Mouse (Mus musculus) NIH3T3 (cell line): Measurements from ENCODE around the gene Bhlhe41.

ENCODE experiments used
- DNase-seq: peaks from one replicate; pipeline ENCODE4 v3.0.0-alpha.2; 2012; ENCODE audit warnings: low read depth

The Bhlhe41 gene

GRCm38 (mm10) chr6:145870991-145871390, 5.6 kb upstream of the Bhlhe41 start:
- no peak for DNase-seq

- DNase-seq = no peak
These were observed 1.8 kb upstream of the Bhlhe41 start for GRCm38 (mm10) chr6:145867111-145867510.

- peak; percentile 93 for DNase-seq
These were observed 811 bp upstream of the Bhlhe41 start for GRCm38 (mm10) chr6:145865886-145866851.

DNA sequence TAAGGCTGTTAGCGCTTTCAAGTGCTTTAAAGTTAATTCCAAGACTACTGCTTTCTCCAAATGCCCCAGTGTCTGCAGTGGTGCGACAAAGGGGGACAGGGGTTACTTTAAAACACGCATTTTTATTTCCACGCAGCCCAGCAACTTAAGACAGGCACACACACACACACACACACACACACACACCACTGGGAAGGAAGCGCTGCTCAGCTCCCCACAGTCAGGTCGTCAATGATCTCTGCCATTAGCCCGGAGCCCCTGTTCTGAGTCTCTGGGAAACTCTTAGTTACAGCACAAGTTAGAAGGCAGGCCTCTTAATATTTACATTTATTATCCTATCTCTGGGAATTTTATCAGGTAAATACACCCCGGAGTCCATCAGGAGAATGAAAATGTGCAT, 1.2 kb downstream of the Bhlhe41 start:
- DNase-seq = no peak

- peak; percentile 80 for DNase-seq
These were observed 2.0 kb downstream of the Bhlhe41 start for GRCm38 (mm10) chr6:145863065-145863971.

DNA sequence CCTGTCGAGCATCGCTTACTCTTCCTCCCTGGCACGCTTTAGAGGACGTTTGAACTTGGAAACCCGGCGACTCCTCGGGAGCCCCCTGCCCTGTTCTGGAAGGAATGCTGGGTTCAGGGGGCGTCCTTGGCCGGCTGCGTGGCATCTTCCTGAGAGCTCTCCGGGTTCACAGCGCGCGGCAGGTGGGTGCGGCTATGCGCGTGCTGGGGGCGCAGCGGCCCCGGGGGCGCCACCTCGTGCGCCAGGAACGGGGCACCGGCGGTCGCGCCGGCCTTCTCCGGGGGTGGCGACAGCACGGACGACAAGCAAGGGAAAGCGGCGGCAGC, 2.7 kb downstream of the Bhlhe41 start:
- DNase-seq = no peak

- DNase-seq = no peak
These were observed 3.0 kb downstream of the Bhlhe41 start for GRCm38 (mm10) chr6:145862321-145862720.

DNA sequence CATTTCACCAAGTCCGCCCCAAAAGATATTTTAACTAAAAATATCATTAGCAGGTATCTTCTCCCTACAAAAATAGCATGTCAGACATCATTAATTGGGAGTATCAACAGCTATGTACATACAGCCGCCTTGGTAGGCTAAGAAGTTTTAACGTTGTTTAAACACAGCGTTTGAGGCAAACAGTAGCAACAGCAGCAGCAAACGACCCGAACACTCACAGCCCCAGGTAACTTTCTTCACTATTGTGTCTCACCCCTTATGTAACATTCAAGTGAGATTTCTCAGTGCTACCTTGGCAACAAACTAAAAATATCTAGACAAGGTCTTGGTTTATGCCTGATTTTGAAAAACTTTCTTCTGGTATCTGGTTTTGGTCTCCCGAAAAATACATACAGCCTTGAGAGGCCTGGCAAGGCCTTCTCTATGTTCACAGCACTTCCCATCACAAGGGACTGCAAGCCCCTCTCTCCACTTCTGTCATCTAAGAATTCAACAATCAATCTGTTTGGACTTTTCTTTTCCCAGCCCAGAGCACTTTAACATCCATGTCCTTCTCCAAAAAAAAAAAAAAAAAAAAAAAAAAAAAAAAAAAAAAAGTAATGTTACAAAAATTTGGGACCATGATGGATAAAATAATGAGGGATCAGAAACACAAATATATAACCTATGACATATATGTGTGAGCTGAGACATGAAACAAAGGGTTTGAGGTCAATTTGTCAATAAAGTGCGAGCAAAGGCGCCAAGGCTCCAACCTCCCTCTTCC, 3.7 kb downstream of the Bhlhe41 start:
- no peak for DNase-seq

GRCm38 (mm10) chr6:145860350-145860749, 5.0 kb downstream of the Bhlhe41 start:
- DNase-seq = no peak

DNA sequence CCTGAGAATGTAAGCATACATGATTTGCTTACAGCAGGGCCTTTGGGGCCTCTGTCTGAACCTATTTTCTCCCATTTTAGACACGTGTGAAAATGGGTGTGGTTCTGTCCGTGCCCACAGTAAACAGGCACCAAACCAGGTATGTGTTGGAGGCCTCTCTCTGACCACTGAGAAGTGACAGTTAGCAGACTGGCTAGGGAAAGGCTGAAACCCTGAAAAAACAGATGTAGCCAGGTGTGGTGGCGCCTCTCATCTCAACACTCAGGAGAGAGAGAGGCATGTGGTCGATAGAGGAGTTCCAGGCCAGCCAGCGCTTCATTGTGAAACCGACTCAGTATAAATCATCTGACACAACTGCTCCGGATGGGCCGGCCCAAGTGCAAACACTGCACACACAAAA, 6.9 kb downstream of the Bhlhe41 start:
- no peak for DNase-seq

- no peak for DNase-seq
These were observed 7.9 kb downstream of the Bhlhe41 start for GRCm38 (mm10) chr6:145857428-145857827.

GRCm38 (mm10) chr6:145855720-145856551, 9.4 kb downstream of the Bhlhe41 start:
- DNase-seq = peak; percentile 99

DNA sequence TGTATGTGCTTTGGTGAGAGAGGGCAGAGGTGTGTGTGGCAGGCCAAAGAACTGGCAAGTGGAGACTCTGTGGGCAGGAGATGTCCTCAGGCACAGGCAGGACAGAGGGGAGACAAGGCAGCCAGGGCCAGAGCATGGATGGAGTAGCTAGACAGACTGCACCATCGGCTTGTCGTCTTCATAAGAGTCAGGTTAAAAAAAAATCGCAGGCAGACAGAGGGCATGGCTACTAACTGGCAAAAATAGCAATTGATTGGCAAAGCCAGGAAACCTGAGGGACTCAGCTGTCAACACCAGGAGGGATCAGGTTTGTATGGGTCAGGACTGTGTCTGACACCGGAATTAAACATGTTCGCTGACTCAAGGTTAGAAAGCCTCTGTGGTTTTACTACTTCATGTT, 10.6 kb downstream of the Bhlhe41 start:
- DNase-seq = peak; percentile 42

DNA sequence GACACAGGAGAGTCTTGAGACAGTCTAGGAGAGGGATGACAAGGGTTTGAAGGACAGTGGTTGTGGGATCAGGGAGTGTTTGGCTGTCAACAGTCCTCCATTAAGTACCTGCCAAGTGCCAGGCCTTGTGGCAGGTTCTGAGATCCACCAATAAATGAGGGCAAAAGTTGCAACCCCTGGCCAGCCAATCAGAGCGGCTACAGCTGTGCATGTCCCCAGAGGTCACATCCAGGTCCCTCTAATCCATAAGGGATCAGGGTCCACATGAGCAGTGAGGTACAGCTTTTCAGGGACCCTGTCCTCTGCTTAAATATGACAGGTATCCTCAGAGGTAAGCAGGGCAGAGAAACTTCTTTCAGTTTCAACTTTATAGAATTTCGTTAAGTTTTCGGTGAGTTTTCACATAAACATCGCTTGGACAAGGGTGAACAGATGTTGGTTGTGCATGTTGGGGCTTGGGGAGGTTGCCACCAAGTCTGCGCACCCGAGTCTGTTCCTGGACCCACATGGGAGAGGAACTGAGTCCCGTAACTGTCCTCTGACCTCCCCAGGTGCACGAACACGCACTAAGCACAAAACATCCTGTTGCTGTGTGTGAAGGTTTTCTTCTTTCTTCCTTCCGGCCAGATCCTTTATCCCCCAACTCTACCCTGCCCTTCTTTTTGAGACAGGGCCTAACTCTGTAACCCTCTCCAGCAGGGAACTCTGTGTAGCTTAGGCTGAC, 11.8 kb downstream of the Bhlhe41 start:
- DNase-seq = no peak

GRCm38 (mm10) chr6:145852708-145853107, 12.7 kb downstream of the Bhlhe41 start:
- no peak for DNase-seq

DNA sequence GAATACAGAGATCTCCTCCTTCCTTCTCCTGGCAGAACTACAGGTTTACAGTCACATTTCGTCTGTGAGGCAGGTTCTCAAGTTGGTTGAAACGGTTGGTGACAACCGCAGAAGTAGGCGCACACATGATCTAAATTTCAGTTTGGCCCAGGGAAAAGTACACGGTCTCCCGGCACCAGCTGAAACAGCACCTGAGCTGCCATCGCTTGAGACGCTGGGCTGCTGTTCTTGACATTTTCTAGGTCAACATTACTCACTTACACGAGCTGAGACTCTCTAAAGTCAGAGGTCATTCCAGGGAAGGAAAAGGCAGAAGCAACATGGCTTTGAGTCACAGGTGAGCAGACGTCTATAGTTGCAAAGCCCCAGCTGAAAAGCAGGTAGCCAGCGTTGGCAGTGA, 13.4 kb downstream of the Bhlhe41 start:
- DNase-seq = no peak

DNA sequence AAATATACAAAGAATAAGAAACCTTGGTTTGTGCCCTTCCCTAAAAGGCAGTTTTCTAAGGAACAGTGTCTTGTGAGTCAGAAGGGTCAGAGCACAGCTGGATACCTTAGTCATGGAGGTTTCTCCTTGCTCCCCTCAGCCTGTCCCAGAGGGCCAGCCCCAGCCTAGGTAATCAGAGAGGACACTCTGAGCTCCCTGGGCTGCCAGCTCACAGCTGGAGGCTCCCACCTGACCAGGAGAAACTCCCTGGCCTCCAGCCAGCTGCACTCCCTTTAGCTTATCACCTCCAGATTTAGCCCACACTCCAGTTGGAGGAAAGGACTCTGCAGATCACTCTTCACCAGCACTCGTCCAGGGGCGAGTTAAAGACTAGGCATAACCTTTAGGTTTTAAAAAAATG, 14.6 kb downstream of the Bhlhe41 start:
- DNase-seq = peak; percentile 72

GRCm38 (mm10) chr6:145847661-145848060, 17.7 kb downstream of the Bhlhe41 start:
- DNase-seq = no peak

GRCm38 (mm10) chr6:145846948-145847347, 18.4 kb downstream of the Bhlhe41 start:
- no peak for DNase-seq

- DNase-seq = no peak
These were observed 19.3 kb downstream of the Bhlhe41 start for GRCm38 (mm10) chr6:145846076-145846475.

GRCm38 (mm10) chr6:145845611-145846010, 19.7 kb downstream of the Bhlhe41 start:
- no peak for DNase-seq
